Mouse (Mus musculus): Measurements from ENCODE around the gene Chst4.

DNA sequence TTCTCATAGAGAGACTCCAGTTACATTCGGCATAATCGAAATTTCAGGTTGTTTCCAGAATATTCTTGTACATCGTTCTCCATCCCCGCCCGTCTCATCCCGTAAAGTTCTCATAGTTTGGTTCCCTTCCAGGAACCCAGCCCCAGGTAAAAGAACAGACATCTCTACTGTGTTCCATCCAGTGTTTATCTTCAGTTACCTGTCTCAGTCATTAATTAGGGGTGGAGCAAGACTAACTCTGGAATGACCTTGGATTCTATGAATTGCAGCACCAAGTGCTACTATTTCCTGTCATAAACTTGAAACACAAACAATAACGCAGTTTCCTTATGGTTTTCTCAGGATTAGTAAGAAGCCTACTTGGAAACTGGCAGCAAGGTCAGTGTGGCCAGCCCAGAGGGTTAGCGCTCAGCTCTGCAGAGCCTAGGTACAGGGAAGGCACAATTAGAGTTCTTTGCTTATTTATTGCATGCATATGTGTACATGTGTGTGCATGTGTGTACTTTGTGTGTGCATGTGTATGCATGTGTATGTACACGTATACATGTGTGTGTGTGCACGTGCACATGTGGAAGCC is 16.7 kb downstream of the Chst4 start:
- TF ChIP-seq POLR2AphosphoS2 (IDR thresholded peaks at IDR 0.05; ENCODE audit: low read depth, low read length), result no peak
- TF ChIP-seq CTCF (conservative IDR thresholded peaks at IDR 0.05 in 1 of 2, IDR thresholded peaks at IDR 0.05 in 1 of 2; ENCODE audit: low read depth in 2 of 2, low read length in 2 of 2), result no peak
- TF ChIP-seq POLR2A (IDR thresholded peaks at IDR 0.05; ENCODE audit: low read depth, low read length), result no peak
- no peak for TF ChIP-seq MAX (IDR thresholded peaks at IDR 0.05; ENCODE audit: low read length)
- TF ChIP-seq MYC (IDR thresholded peaks at IDR 0.05; ENCODE audit: low read depth, low read length), result no peak
- no peak for TF ChIP-seq TCF12 (IDR thresholded peaks at IDR 0.05; ENCODE audit: low read depth, low read length)
